Mouse (Mus musculus): ENCODE results near the gene Sema5a.

The Sema5a gene

DNA sequence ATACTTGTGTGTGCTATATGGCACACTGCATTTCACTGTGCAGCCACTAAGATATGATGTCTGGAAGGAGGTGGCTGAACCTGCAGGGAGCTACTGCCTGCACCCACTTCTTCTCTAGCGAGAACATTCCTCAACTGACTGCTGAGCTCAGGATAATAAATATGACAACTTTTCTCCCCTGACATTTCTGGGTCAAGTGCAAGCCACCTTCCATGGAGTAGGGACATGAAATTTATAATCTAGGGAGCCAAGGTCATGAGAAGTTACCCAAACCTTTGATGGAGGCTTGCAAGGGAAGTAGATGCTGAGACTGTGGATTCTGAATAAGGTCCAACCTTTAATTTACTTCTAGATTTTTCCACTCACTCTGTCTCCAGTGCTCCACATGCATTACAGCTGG, 298.1 kb downstream of the Sema5a start:
- in situ Hi-C loops (cut with MboI, MseI), result no loop called here

DNA sequence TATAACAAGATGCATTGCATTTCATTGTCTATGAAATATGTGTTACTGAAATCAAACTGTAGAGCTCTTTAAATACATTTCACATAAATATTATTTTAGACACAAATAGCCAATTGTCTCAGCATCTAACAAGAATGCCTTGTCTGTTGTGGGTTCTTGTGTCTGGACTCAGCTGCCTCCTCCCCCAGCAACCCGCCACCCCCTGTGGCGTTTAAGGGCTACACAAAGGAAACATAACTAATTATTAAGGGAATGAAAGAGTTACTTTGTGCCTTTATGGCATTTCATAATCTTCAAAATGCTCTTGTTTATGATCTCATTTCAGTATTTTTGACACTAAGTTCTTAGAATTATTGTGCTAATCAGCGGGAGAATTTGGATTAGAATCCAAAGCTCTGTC, 298.6 kb downstream of the Sema5a start:
- in situ Hi-C loops (cut with MboI, MseI), result no loop called here

DNA sequence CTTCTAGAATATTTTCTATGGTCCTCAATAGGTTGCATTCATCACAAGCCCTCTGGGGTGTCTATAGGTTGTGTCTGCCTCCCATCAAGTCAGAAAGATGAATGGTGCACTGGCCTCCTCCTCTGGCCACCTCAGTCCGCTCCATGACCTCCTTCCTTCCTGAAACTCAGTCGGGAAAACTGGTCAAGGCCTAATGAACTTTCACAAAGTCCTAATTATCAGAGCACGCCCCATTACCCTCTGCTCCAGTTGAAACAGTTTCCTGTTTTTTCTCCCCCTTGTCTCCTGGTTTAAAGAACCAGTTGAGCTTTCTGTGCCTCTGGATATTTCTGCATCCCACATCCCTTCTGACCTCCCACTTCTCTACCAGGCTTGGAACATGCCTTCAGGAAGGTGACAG, 300.8 kb downstream of the Sema5a start:
- in situ Hi-C loops (cut with MboI, MseI), result no loop called here

DNA sequence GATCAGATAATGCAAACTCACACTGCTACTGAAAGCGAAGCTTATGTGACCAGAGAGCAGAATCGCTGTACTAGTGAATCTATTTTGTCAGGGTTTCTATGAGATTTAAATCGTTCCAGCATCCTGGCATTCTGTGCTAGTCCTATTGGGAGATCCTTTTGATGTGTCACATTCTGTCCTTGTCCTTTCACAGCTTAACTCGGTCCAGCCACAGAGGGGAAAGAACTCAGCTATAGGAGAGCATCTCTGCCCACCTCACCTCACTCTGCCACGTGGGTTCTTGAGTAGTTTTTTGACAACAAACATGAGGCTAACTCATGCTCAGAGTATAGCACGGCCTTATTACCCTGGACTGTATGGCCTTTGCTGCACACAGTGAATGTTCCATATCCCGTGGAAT, 302.1 kb downstream of the Sema5a start:
- in situ Hi-C loops (cut with MboI, MseI), result no loop called here

DNA sequence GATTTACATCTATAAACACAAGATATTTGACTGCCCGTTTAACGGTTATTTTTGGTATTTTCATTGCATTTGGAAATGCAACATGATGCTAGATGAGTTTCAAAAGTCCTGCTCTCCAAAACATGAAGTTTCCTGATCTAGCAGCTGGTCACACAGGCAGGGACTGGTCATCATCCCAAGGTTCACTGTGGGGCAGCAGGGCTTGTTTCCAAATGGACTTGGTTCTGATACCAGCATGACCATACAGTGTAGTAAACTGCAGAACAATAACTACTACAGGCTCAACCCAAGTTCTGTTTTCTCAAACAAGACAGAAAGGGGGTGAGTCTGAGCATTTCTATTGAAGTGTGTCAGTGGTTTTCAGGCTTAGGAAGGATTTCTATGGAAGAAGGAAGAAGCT, 314.3 kb downstream of the Sema5a start:
- in situ Hi-C loops (cut with MboI, MseI), result no loop called here

DNA sequence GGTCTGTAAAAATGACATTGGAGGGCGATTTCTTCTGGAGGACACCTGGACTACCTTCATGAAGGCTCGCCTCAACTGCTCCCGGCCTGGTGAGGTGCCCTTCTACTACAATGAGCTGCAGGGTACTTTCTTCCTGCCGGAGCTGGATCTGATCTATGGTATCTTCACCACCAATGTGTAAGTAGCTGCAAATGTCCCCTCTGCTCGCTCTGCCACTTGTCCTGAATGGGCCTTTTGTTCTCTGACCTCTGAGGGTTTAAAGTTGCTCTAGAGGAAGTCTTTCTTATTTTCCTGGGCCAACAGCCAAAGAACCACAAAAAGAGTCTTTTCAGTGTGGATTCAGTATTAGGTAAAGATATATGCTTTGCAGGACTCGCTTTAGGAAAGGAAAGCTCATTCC, 318.0 kb downstream of the Sema5a start:
- in situ Hi-C loops (cut with MboI, MseI), result no loop called here

DNA sequence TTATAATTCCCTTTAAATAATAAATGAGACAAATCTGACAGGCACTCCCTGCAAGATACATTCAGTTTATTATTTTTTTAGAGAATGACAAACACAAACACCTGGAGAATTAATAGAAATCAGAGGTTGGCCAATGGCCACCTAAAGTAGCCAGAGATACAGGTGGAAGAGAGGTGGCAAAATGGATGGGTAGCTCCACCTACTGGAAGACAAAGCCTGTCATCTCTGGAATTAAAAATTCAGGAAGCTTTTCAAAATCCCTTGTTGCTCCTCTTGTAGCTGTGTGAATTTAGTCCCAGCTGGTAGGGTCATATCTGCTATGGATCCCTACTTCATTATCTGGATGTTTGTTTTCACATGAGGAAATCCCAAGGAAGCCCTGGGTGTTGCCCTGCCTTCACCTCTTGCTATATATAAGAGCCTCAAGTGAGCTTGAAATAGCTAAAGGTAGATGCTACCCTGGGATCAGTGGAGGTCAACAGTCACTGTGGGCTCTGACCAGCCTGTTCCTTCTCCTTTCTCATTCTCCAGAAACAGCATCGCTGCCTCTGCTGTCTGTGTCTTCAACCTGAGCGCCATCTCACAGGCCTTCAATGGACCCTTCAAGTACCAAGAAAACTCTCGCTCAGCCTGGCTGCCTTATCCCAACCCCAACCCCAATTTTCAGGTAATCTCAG, 323.7 kb downstream of the Sema5a start:
- in situ Hi-C loops (cut with MboI, MseI), result no loop called here

DNA sequence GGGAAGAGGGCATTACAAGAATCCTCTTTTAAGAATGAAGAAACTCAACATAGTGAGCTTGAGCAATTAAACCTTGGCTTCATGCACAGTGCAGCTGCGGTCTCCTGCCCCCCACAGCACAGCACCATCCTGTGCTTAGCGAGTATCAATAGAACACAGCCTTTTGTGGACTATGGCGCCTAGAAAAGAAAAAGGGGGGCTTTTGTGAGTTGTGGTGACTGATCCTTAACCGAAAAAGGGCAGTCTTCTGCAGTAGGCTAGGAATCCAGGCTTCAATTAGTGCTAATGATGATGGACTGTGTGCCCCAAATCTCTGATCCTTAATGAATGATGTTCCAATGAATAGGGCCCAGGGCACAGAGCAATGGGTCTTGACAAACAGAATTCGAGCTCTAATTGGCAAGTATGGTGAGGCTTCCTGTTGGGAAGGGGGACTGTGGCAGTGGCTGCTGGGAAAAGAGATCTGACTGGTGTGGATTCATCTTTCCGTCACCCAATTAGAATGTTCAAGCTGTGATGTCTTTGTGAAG, 324.3 kb downstream of the Sema5a start:
- in situ Hi-C loops (cut with MboI, MseI), result no loop called here

DNA sequence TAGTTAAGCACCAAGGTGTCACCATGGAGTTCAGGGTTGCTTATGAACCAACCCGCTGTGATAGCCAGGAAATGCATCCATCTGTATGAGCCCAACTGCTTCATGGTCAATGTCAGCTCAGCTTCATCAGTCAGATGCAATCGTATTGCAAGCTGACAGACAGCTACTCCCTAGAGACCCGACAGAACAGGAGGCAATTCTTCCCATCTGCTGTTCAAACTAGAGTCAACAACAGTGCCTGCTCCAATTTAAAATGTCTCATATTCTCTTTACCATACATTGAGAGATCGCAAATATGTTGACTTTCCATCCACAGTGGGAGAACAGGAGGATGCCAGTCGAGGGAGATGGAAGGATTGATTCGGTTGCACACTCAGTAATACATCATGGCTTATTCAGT, 329.7 kb downstream of the Sema5a start:
- in situ Hi-C loops (cut with MboI, MseI), result no loop called here

DNA sequence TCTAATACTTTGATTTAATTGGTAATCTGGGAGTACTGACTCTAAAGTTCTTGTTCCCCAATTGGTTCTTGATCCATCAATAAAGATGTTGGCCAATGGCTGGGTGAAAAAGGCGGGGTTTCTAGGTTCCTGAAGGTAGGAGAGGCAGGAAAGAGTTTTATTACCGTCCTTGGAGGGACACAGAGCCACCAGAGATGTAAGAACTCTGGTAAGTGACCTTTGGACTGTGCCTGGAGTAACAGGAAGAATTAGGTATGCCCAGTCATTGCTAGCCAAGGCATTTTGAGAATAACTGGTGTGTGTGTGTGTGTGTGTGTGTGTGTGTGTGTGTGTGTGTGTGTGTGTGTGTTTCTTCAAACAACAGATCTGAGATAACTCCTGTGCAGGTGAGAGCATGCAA, 330.6 kb downstream of the Sema5a start:
- in situ Hi-C loops (cut with MboI, MseI), result no loop called here

DNA sequence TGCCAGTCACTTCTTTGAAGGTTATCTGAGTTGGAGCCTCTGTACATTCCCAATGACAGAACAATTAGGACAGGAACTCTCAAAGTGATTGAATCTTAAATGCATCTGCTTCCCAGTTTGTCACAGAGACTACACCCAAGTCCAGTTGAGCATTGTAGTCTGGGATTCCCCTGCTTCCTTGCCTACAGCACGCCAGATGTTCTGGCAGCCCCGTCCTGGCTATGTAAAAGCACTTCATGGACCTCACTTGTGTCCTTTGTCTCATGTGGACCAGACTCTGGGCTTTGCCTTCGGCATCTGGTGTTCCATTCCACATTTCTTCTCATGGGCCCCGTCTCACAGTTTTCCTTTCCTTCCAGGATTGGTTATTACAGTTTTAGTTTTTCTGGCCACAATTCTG, 334.7 kb downstream of the Sema5a start:
- in situ Hi-C loops (cut with MboI, MseI), result no loop called here

DNA sequence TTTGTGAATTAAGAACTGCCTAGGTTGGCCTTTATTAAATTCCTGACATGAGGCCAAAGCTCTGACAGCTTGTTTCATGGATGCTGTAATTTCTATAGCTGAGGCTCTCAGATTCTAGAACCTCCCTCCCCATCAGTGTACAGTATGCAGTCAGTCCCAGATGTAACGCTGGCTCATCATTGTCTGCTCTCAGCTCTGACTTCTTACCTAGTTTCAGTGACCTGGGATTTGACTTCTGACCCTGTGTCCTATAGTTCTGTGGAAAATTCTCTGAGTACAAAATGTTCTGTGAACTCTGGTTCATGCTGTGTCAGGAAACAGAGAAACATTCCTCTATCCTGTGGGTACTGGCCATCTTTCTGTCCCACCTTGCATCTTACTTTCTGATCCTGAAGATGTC, 346.0 kb downstream of the Sema5a start:
- in situ Hi-C loops (cut with MboI, MseI), result loop anchor here (10.0 kb wide), 1 partner anchor 886 kb away; no protein-coding TSS in a partner anchor

DNA sequence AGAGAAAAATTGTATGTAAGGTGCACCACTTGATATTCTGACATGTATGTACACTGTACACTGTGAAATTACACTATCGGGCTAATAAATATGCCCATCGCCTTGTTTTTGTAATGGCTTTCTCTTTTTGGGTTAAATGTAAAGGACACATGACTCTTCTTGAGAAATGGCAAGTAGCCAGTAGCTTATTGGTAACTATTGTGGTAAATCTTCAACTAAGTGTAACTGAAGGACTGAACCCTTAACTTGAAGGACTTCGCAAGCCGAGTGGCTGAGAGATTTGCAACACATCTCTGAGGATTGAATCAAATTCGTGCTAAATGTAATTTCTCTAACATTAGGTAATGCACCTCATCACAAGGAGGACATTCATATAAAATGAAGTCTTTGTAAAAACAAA, 349.1 kb downstream of the Sema5a start:
- in situ Hi-C loops (cut with MboI, MseI), result loop anchor here (10.0 kb wide), 1 partner anchor 889 kb away; no protein-coding TSS in a partner anchor

DNA sequence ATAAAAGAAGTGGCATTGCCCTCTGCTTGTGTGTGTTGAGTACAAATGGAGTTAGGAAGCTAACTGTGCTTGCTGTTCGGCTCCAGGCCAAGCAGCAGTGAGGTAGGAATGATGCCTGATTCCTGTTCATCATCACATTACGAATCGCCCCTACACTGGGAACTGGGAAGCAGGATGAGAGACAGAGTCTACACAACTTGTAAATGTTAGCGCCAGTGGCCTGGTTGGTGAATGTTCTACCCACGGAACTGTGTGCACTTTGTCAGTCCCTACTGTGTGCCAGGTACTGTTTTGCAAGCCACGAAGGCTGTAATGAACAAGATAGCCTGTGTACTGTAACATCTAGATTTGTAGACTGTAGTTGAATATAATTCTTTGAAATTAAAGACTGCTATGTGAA, 352.0 kb downstream of the Sema5a start:
- in situ Hi-C loops (cut with MboI, MseI), result loop anchor here (10.0 kb wide), 1 partner anchor 892 kb away; no protein-coding TSS in a partner anchor

DNA sequence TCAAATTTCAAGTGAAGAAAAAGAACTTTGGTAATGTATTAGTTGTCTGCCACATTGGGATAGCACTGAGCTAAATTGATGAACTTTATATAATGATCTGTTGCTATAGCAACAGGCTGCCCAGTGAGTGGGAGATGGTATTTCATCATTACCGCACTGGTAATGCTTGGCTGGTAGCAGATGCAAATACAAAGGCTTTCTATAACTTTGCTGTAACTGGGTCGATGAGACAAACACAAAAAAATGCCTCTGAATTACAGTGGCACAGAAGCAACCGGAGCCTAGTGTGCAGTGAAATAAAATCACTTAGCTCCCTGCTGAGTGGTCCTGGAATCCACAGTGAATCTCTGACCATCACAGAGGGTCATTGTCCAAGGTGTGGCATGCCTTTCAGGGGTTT, 352.6 kb downstream of the Sema5a start:
- in situ Hi-C loops (cut with MboI, MseI), result loop anchor here (10.0 kb wide), 1 partner anchor 892 kb away; no protein-coding TSS in a partner anchor

DNA sequence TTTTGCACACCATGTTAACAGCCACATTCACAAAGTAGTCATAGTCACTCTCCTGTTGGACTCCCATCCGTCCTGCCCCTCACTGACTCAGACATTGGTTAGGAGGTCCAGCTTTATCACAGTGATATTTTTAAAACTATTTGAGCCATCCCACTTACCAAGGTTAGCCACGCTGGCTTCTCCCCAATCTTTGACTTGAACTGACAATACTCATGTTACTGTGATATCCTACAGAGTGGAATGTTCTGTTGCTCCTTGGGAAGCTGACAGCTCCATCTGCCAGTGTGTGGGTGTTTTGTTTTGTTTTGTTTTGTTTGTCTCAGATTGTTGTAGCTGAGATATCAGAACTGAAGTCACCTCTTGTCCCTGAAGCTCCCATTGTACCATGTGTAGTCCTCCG, 362.6 kb downstream of the Sema5a start:
- in situ Hi-C loops (cut with MboI, MseI), result no loop called here

DNA sequence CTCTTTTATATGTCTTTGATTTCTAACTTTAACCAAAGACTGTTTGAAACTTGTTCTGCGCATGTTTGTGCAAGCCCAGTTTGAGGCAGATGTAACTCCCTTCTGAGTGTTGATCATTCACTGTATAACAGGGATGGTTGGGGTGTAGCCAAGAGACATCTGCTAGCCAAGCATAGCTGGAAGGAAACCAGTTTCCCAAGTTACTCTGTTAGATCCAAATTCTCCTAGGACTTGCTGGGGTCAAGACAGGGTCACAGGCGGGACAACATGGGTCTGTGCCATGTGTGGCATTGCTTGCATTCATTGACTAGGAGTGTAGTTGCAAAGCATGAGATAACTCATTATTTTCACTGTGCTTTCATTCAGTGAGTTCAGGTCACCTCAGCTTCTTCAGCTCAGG, 366.2 kb downstream of the Sema5a start:
- in situ Hi-C loops (cut with MboI, MseI), result no loop called here

DNA sequence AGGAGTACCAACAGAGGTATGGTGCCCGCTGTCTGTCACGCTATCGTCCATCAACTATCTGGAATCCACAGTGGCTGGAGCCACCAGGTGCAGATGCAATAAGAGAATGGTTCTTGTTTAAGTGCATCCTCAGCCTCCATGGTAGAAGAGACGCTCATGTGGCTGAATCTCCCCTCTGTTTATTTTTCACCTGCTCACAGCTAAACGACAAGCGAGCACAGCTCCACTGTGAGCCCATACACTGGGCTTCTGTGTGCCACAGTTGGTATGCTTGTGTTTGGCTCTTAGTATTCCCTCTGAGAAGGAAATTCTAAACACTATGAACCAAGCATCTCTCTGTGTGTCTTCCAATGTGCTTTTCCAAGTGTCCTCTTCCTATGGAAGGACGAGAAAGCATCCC, 366.6 kb downstream of the Sema5a start:
- in situ Hi-C loops (cut with MboI, MseI), result no loop called here

DNA sequence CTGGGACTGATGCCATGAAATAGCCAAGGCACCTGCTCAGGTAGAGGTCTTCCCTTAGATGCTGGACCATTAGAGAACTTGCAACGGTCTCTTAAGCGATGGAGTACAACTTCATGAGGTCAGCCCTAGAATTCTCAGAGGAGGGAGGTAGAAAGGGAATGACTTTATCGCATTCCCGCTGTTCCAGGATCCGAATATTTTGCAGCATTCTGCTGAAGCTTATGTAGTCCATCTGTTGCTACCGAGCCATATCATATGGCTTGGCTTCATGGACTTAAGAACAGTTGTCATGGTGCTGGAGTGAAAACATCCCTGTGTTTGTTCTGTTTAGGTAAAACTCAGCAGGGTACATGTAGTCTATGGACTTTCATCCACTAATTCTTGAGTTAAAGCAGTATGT, 369.1 kb downstream of the Sema5a start:
- in situ Hi-C loops (cut with MboI, MseI), result no loop called here

DNA sequence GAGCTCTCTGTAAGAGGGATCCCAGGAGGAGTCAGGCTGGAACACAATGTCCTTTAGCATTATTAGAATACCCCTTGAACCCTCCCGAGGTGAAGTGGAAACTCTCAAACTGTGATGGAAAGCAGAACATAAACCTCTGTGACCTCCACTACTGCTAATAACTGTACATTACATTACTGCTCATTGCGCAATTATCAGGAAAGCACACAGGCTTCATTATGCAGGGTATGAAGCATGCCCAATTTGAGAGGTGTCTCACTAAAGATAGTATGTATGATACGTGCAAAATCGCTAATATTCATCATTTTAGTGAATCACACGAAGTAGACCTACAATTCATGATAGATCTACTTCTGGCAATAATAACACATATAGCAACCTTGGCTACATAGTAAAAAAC, 371.2 kb downstream of the Sema5a start:
- in situ Hi-C loops (cut with MboI, MseI), result no loop called here

DNA sequence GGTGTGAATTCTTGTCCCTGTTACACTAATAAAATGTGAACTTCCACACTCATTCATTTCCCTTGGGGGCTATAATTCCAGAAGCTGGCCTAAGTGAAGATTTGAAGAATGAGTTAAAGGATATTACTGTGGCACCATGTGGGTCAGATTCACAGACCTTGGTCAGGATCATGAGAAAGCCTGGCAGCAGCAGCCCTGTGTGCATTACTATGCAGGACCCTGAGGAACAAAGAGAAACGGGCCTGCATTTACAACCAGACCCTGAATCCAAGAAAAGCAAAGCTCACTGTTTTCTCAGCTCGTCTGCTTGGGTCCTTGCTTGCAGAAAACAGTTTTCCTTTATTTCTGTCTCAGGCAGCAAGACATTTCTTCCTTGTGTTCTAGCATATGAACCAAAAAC, 374.6 kb downstream of the Sema5a start:
- in situ Hi-C loops (cut with MboI, MseI), result no loop called here

DNA sequence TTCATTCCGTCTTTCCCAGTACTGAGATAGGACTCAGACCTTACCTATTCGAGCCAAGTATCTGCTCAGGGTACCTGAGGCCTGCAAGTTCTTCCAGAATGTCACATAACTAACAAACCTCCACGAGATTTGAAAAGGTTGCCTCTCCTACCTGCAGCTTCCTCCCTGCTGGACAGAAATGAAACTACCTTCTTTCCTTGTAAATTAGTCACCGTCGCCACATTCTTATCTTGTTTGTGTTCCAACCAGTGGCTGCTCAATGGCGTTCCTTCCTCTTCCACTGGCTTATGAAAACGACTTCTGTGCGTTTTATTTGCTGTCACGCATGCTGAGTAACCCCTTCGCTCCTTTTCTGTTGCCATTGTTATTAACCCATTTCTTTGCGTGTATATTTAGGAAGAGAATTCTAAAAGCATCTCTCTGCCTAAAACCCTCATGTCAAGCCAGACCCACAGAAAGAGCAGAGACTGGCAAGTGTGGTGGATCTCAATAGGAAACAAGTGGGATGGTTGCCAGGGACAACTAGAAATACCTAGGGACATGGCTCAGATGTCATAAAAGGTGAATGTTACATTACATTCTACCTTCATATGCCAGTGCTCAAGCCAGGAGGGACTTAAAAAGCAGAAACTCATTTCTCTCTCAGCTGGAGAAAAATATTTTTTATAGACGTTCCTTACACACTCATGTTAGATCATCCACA, 378.6 kb downstream of the Sema5a start:
- in situ Hi-C loops (cut with MboI, MseI), result no loop called here

DNA sequence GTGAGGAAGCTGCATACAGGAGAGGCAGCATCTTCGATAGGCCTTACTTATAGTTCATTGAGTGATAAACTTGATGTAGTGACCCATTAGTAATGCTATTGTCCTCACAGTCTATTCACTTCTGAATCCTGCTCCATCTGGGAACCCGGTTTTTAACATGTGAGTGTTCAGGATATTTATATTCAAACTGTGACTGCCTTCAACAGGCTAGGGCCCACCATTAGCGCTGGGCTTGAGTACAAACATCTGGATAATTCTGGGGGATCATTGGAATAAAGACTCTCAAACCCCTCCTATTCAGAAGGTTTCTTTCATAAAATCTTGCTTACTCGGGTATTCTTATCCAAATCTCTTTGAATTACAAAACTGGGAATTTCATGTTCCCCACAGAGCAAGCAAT, 379.5 kb downstream of the Sema5a start:
- in situ Hi-C loops (cut with MboI, MseI), result no loop called here
